Mouse (Mus musculus) forebrain, embryonic 14.5 days (tissue): ENCODE results near the gene Mcfd2. TPM values are rescaled to one million over a fixed set of nuclear protein-coding genes. Genes with fewer than 3 reads are reported as not detected.

Source experiments
- ATAC-seq: fragments of 200-750 bp; cut with Nextera tagmentation; 2 replicates; pipeline ENCODE4 v1.8.0; 2017; ENCODE audit warnings: mild to moderate bottlenecking, moderate library complexity
- DNase-seq: peaks from one replicate; pipeline ENCODE4 v3.0.0-alpha.2; 2015; ENCODE audit warnings: low spot score
- H3K27ac ChIP-seq: fragments of 300-500 bp; sonication (generic); 2 replicates; pipeline ENCODE4 v1.5.1; 2014; ENCODE audit warnings: low read depth, mild to moderate bottlenecking, control low read depth, low read length, moderate library complexity
- H3K27me3 ChIP-seq: fragments of 300-500 bp; sonication (generic); replicated peaks from 2 replicates; pipeline ENCODE4 v1.6.1; 2014; ENCODE audit warnings: low read length, control low read depth, mixed read lengths; ENCODE audit not compliant: control insufficient read depth, insufficient read depth
- H3K36me3 ChIP-seq: fragments of 300-500 bp; sonication (generic); 2 replicates; pipeline ENCODE4 v1.6.1; 2014; ENCODE audit warnings: low read length, control low read depth; ENCODE audit not compliant: control insufficient read depth, insufficient read depth
- H3K4me1 ChIP-seq: fragments of 300-500 bp; sonication (generic); 2 replicates; pipeline ENCODE4 v1.6.1; 2014; ENCODE audit warnings: antibody characterized with exemption, low read length, control low read depth; ENCODE audit not compliant: control insufficient read depth, insufficient read depth
- H3K4me2 ChIP-seq: fragments of 300-500 bp; sonication (generic); 2 replicates; pipeline ENCODE4 v1.6.1; 2014; ENCODE audit warnings: mild to moderate bottlenecking, control low read depth, low read length
- H3K4me3 ChIP-seq: fragments of 300-500 bp; sonication (generic); 2 replicates; pipeline ENCODE4 v1.5.1; 2014; ENCODE audit warnings: low read depth, low read length, control low read depth
- H3K9ac ChIP-seq: fragments of 300-500 bp; sonication (generic); 2 replicates; pipeline ENCODE4 v1.6.1; 2014; ENCODE audit warnings: mild to moderate bottlenecking, low read length, control low read depth, moderate library complexity
- H3K9me3 ChIP-seq: fragments of 300-500 bp; sonication (generic); replicated peaks from 2 replicates; pipeline ENCODE4 v1.6.1; 2016; ENCODE audit warnings: low read length, control low read depth, mixed read lengths; ENCODE audit not compliant: control insufficient read depth
- WGBS: fragments of 180-500 bp; shearing (Covaris S2); extraction: QIAGEN DNeasy Blood & Tissue Kit; methylation state at CpG from one replicate; pipeline ENCODE4 v1.1.7; 2014; 5-methylcytosine and 5-hydroxymethylcytosine counted together
- polyA plus RNA-seq: library from polyadenylated mRNA; unstranded; fragments of >200 nt; fragmentation: Nextera tagmentation; extraction: Ambion mirVana; gene quantifications from 2 replicates; pipeline ENCODE4 v1.2.1, GENCODE M21; 2014

The Mcfd2 gene
- polyA plus RNA-seq, 1 experiment from 2014 or later: 63.4 TPM

DNA sequence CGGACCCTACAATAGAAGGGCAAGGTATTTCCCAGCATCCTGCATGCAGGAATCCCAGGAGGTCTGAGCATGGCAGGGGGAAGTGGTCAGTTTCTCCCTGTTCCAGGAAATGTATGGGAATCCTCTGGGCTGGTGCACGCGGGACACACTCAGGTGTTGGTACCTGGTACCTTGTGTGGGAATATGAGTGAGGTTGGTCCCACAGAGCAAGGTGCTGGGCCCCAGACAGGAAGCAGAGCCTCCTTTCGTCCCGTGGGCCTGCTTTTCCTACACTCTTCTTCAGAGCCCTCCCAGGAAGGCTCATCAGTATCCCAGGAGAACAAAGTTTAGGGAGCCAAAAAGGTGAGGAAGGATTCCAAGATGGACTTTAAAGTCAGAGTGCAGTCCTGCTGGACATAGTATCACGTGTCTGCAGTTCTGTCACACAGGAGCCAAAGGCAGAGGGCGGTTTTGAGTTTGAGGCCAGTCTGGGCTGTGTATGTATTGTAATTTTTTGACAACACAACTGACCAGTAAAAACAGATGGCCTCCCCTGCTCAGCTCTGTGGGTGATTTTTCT is 18.8 kb upstream of the Mcfd2 start:
- Histone ChIP-seq H3K27ac (no peak overlapping the region), H3K9me3 (no peaks in the 10 kb centered on the region), H3K4me1 (peaks cover 9% of the 10 kb centered on the region; the same call in 1 of the 2 replicates), H3K4me3 (no peak overlapping the region), H3K4me2 (peak overlapping the region; percentile 76), H3K27me3 (peaks cover 25% of the 10 kb centered on the region), H3K9ac (peak overlapping the region; percentile 25; the same call in 1 of the 2 replicates), H3K36me3 (no peaks in the 10 kb centered on the region)
- DNase-seq (no peak), ATAC-seq (no peak)
- 65% methylated on average over 7 of the region's 7 CpGs for WGBS

DNA sequence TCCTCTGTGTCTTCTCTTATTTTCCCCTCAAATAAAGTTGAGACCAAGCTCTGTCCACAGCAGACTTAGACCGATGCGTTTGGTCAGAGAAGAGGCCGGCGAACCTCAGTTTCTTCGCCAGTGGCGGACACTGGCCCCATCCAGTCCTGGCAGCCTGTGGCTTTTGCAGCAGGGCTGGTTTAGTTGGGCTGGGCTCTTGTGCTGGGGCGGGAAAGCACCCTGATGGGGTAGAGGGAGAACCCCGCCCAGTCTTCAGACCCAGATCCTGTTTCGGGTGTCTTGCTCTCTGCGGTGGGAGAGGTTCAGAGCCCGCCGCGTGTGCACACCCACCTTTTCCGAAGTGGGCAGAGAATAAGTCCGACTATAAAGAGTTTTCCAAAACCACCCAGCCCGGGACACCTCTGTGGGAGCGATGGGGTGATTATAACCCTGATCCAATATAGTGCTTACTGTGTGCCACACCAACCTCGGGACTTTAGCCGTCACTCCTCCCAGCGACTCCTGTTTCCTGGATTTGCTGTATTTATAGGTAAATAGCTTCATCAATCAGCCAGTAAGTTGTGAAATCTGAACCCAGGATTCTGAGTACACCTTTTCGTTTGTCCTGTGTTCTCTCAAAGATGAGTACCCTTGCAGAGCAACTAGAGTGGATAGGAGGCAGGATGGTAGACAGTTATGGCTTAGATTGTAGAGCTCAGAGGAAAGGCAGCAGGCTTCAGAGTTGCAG is 18.2 kb upstream of the Mcfd2 start:
- Histone ChIP-seq H3K9ac (peak overlapping the region; percentile 25; the same call in 1 of the 2 replicates), H3K4me3 (peak overlapping the region; percentile 66), H3K4me1 (peaks cover 9% of the 10 kb centered on the region; the same call in 1 of the 2 replicates), H3K27ac (no peak overlapping the region), H3K9me3 (no peaks in the 10 kb centered on the region), H3K4me2 (peak overlapping the region; percentile 76), H3K36me3 (no peaks in the 10 kb centered on the region), H3K27me3 (peaks cover 25% of the 10 kb centered on the region)
- DNase-seq (no peak), ATAC-seq (no peak)
- WGBS: 6% methylated on average over 21 of the region's 21 CpGs

DNA sequence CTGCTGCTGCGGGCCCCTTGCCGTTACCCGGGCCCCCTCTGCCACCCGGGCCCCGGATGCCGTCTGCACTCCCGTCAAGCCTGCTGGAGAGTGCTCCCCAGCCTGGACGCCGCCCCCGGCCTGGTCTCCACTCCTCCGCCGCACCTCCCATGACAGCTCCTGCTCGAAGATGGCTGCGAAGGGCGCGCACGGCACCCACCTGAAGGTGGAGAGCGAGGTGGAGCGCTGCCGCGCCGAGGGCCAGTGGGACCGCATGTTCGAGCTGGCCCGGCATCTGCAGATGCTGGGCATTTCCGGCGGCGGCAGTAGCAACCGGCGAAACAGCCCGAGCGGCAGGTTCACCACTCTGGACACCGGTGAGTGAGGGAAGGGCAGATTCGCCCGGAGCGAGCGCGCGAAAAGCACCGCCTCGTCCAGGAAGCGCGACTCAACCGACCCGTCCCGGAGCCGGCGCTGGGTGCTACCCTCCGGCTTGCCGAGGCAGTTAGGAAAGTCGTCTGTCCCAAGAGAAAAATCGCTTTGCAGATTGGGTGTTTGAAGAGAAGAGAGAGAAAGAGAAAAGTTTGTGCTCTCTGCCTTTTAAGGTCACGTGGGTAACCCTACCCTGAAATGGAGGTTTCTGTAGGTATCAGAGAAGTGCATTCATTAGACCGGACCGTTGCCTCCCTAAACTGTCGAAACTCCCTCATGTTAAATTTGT is 17.5 kb upstream of the Mcfd2 start:
- Histone ChIP-seq H3K27me3 (peaks cover 25% of the 10 kb centered on the region), H3K4me2 (peak overlapping the region; percentile 76), H3K9ac (peak overlapping the region; percentile 78), H3K36me3 (no peaks in the 10 kb centered on the region), H3K9me3 (no peaks in the 10 kb centered on the region), H3K27ac (peak overlapping the region; percentile 61; the same call in 1 of the 2 replicates), H3K4me1 (peaks cover 9% of the 10 kb centered on the region; the same call in 1 of the 2 replicates), H3K4me3 (peak overlapping the region; percentile 66)
- WGBS: under 1% methylated on average over 55 of the region's 56 CpGs
- ATAC-seq: no peak; the same call in 1 of the 2 replicates
- DNase-seq: no peak

DNA sequence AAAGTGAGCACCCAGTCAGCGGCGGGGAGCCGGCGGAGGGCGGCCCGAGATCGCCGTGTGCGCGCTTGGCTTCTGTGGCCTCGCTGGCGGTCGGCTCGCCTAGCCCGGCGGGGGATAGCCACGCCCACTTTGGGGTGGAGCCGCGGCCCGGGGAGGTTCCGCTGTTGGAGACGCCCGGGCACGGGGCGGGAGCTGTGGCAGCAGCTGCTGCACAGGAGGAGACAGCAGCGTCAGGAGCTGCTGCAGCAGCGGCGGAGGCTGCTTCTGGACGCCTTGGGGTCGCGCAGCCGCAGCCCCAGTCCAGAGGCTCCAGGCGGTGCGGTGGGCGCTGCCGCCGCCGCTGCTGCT is 16.9 kb upstream of the Mcfd2 start, which contains the start of gene Ttc7:
TSS of gene Ttc7 (plus strand) at position 181 of the 348 bp plus-strand sequence.
- Histone ChIP-seq H3K4me3 (peak within 1 kb of the TSS; percentile 66), H3K27ac (peak within 1 kb of the TSS; percentile 61; the same call in 1 of the 2 replicates), H3K9ac (peak within 1 kb of the TSS; percentile 78), H3K36me3 (no peaks in the 10 kb centered on the region), H3K4me1 (peaks cover 9% of the 10 kb centered on the region; the same call in 1 of the 2 replicates), H3K27me3 (peaks cover 25% of the 10 kb centered on the region), H3K9me3 (no peaks in the 10 kb centered on the region), H3K4me2 (peak within 1 kb of the TSS; percentile 76)
- ATAC-seq (peak; percentile 96), DNase-seq (peak; percentile 96)
- 0% methylated on average over 34 of the region's 38 CpGs for WGBS

GRCm38 (mm10) chr17:87282007-87282705 is 16.4 kb upstream of the Mcfd2 start:
- under 1% methylated on average over 44 of the region's 44 CpGs for WGBS
- Histone ChIP-seq H3K27me3 (peaks cover 25% of the 10 kb centered on the region), H3K4me3 (peak overlapping the region; percentile 66)

GRCm38 (mm10) chr17:87275363-87276341 is 9.9 kb upstream of the Mcfd2 start:
- H3K4me3 ChIP-seq: no peak overlapping the region
- ATAC-seq: no peak
- no peaks in the 10 kb centered on the region for H3K4me1 ChIP-seq
- no peak overlapping the region for H3K4me2 ChIP-seq
- no peak for DNase-seq
- no peaks in the 10 kb centered on the region for H3K27me3 ChIP-seq
- no peak overlapping the region for H3K9ac ChIP-seq
- no peaks in the 10 kb centered on the region for H3K36me3 ChIP-seq
- no peak overlapping the region for H3K27ac ChIP-seq
- 60% methylated on average over 15 of the region's 15 CpGs for WGBS
- no peaks in the 10 kb centered on the region for H3K9me3 ChIP-seq

More at GRCm38 (mm10) chr17:87282007-87282705, 16.4 kb upstream of the Mcfd2 start:
- ATAC-seq (peak; percentile 83), DNase-seq (peak; percentile 72)
- Histone ChIP-seq H3K4me2 (peak overlapping the region; percentile 76), H3K36me3 (no peaks in the 10 kb centered on the region), H3K9me3 (no peaks in the 10 kb centered on the region), H3K9ac (peak overlapping the region; percentile 78), H3K27ac (peak overlapping the region; percentile 61; the same call in 1 of the 2 replicates), H3K4me1 (peaks cover 9% of the 10 kb centered on the region; the same call in 1 of the 2 replicates)

- WGBS: 51% methylated on average over 6 of the region's 6 CpGs
- no peak overlapping the region for H3K27ac ChIP-seq
- DNase-seq (peak; percentile 74), ATAC-seq (peak; percentile 22; the same call in 1 of the 2 replicates)
- H3K9me3 ChIP-seq: no peaks in the 10 kb centered on the region
- H3K36me3 ChIP-seq: no peaks in the 10 kb centered on the region
- H3K9ac ChIP-seq: no peak overlapping the region
- peaks cover 6% of the 10 kb centered on the region for H3K4me1 ChIP-seq
- H3K27me3 ChIP-seq: no peaks in the 10 kb centered on the region
- H3K4me3 ChIP-seq: no peak overlapping the region
- no peak overlapping the region for H3K4me2 ChIP-seq
These were observed 3.7 kb upstream of the Mcfd2 start for GRCm38 (mm10) chr17:87269454-87269853.
